Mouse (Mus musculus): ENCODE data around the gene Rab11fip4.

The Rab11fip4 gene

GRCm38 (mm10) chr11:79713184-79713583 is 122.2 kb downstream of the Rab11fip4 start:
- DNase-seq (ENCODE audit: low spot score in 2 of 2) = no peak

GRCm38 (mm10) chr11:79713678-79714077 is 122.7 kb downstream of the Rab11fip4 start:
- no peak for DNase-seq (ENCODE audit: low spot score in 2 of 2)

DNA sequence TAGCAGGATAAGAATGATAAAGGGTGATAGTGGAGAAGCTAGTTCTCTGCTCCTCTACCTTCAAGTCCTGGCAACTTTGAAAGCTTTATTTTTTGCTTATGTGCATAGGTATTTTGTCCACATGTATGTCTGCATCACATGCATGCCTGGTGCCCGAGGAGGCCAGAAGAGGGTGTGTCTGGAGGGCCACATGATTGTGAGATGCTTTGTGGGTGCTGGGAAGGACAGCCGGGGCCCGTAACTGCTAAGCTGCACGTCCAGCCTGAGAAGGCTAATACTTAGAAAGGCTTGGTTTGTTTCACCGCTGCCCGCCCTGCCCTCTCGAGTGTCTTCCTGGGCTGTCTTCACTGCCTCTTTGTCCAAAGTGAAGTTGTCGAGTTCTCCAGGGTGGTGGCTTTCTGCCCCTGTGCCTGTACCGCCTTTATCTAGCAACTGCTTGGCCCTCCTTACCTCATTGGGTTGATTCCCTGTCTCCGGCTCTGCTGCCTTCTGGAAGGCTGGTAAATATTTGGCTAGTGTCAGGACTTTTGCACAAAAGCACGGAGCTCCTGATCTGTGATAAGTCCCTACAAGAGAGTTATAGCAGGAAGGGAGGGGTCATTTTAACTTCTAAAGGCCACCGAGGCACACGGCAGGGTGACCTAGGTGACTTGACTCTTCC is 123.2 kb downstream of the Rab11fip4 start:
- no peak for DNase-seq (ENCODE audit: low spot score in 2 of 2)

DNA sequence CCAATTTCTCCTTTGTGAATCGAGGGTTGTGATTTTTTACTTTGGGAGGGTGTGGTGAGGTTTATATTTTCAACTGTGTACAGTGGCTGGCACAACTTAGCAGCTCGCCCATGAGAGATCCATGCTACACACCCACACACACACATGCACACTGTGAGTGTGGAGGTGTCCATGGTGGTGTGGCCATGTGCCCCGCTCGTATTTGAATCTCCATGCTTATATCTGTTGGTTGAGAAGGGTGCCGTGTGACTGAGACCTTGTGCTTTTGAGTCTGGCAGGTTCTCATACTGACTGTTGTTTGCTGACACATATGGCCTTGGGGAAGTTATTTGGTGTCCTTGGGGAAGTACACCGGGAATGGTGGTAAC is 123.7 kb downstream of the Rab11fip4 start:
- DNase-seq (ENCODE audit: low spot score in 2 of 2) = no peak

DNA sequence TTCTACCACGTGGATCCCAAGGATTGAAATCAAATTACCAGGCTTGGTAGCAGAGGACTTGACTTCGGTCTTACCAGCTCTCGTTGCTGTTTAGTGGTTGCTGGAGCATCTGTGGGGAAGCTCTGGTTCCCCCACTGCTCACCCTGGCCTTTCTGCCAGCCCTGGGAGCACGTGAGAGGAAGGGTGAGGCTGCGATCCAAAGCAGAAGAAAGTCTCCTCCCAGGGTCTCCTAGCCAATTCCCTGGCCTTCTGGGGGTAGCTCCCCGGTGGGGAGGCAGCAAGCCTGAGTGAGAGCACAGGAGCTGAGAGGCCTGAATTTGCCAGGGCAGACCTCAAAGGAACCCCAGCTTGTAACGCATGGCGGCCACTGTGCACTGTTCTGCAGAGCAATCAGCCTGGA is 124.3 kb downstream of the Rab11fip4 start:
- no peak for DNase-seq (ENCODE audit: low spot score in 2 of 2)

- DNase-seq (ENCODE audit: low spot score in 2 of 2) = no peak
Measured at GRCm38 (mm10) chr11:79715733-79716452, 124.9 kb downstream of the Rab11fip4 start.

- DNase-seq (ENCODE audit: low spot score in 2 of 2) = no peak
Measured at GRCm38 (mm10) chr11:79716453-79716749, 125.4 kb downstream of the Rab11fip4 start.

- DNase-seq (ENCODE audit: low spot score in 2 of 2) = no peak
Measured at GRCm38 (mm10) chr11:79717271-79717670, 126.3 kb downstream of the Rab11fip4 start.

GRCm38 (mm10) chr11:79717801-79718200 is 126.8 kb downstream of the Rab11fip4 start:
- DNase-seq (ENCODE audit: low spot score in 2 of 2) = no peak

GRCm38 (mm10) chr11:79718202-79718601 is 127.2 kb downstream of the Rab11fip4 start:
- DNase-seq (ENCODE audit: low spot score in 2 of 2) = no peak

DNA sequence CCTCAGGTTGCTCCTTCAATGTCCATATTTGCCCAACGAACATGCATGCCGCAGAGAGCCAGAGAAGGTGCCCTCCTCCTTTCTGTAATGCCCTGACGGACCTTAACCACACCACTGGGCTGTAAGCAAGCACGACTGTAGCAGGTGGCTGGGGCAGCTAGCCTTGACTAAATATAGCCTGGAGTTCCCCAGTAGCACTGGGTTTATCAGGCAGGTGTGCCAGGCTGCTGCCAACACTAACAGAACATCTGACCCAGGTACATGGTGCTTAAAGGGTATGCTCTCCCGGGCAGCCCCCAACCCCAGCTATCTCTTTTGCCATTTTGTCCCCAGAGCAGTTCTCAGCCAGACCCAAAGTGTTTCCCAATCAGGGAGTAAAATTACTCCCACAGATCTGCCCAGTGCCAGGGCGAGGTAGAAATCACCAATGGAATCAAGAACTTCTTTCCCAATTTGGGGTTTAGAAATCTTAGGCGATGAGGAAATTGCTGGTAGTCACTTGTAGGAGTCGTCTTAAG is 127.9 kb downstream of the Rab11fip4 start:
- no peak for DNase-seq (ENCODE audit: low spot score in 2 of 2)

GRCm38 (mm10) chr11:79720737-79721136 is 129.7 kb downstream of the Rab11fip4 start:
- no peak for DNase-seq (ENCODE audit: low spot score in 2 of 2)

DNA sequence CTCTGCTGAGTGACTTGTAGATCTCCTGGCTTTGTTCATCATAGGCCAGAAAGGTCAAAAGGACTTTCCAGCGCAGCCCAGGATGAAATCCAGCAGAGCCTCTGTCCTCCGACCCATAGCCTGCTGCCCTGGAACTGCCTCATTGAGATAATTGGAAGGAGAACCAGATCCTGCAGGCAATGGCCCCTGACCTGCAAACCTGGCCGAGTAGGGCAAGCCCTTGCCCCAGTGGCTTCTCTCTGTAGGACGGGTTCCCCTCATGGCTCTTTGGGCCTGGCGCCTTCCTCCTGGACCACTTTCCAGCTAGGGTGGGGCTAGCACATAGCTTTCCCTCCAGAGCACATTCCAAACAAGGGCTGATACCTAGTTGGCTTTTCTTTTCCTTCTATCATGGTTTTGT is 131.8 kb downstream of the Rab11fip4 start:
- no peak for DNase-seq (ENCODE audit: low spot score in 2 of 2)

GRCm38 (mm10) chr11:79725005-79725404 is 134.0 kb downstream of the Rab11fip4 start:
- DNase-seq (ENCODE audit: low spot score in 2 of 2) = no peak

DNA sequence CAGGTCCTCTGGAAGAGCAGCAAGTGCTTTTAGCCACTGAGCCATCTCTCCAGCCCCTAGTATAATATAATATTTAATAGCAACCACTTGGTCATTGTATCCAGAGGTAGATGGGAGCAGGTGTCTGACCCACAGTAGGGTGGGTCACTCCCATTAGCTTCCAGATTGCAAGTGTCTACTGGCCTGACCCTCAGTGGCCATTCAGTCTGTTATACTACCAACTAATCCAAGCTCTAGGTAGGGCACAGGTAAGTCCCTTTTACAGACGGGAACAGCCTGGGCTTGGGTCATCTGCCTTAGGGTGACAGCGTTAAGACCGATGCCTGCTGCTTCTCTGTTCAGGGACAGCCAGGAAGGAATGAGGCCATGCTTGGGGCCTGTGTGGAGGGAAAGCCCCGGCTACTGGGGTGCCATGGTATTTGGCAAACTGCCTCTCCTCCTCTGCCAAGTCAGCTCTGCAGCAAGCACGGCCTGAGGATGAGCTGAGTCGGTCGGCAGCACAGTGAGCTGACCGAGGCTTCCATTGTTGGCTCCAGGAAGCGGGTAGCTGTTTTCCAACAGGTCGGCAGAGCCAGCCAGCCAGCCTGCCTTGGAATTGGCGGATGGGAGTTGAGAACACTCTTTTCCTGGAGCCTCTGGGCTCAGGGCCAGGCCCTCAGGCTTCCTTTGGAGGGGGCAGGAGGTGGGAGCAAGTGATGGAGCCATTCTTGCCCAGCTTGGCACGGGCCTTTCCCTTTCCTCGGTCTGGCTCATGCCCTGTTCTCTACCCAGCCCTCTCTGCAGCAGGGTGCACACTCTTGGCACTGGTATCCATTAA is 138.4 kb downstream of the Rab11fip4 start:
- peak in 1 of 2 experiments; percentile 32 for DNase-seq (ENCODE audit: low spot score in 2 of 2)

DNA sequence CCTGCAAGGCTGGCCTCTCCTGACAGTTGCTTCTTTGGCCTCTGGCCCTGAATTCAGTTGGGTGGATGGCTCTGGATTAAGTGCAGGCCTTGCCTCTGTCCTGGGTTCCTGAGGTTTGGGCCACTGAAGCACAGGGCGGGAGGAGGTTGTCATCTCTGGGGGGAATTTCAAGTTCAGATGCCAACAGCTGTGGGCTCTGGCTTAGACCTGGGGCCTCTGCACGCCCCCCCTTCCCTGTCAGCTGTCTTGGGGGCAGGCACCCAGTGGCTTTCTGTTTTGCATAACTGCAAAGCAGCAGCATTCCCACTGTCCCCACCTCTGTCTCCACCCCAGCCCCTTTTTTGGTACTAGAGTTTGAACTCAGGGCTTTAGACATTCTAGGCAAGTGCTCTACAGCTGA is 139.4 kb downstream of the Rab11fip4 start:
- no peak for DNase-seq (ENCODE audit: low spot score in 2 of 2)

DNA sequence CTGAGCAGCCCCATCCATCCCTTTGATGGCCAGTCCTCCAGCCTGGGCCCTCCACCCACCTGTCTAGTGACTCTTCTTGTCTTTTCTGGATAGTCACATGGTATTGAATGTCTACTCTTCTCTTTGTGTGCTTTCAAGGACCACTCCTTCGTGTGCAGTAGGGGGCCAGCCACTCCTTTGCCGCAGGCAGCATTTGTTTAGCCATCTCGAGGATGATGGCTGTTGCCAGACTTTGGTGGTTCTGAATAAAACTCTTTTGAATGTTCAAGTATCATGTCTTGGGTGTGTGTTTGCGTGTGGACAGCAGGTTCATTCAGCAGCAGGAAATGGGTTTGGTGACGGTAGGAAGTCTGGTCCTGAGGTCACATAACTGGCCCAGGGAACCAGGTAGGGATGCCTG is 140.5 kb downstream of the Rab11fip4 start:
- DNase-seq (ENCODE audit: low spot score in 2 of 2) = no peak

GRCm38 (mm10) chr11:79733013-79733412 is 142.0 kb downstream of the Rab11fip4 start:
- no peak for DNase-seq (ENCODE audit: low spot score in 2 of 2)

GRCm38 (mm10) chr11:79736232-79737006 is 145.4 kb downstream of the Rab11fip4 start:
- no peak for DNase-seq (ENCODE audit: low spot score in 2 of 2)

- no peak for DNase-seq (ENCODE audit: low spot score in 2 of 2)
Measured at GRCm38 (mm10) chr11:79737126-79737697, 146.2 kb downstream of the Rab11fip4 start.

- no peak for DNase-seq (ENCODE audit: low spot score in 2 of 2)
Measured at GRCm38 (mm10) chr11:79737865-79738502, 147.0 kb downstream of the Rab11fip4 start.
